Mouse (Mus musculus) macrophage (primary cell): ENCODE measurements around the gene Senp2. TPM values are rescaled to one million over a fixed set of nuclear protein-coding genes. Genes with fewer than 3 reads are reported as not detected.
"Not testable (repeated sequence)": the region's sequence is repeated elsewhere in the genome, so short reads cannot be mapped to it uniquely, and the experiment has no call there.

Experiments
- H3K27ac ChIP-seq: fragments of 350-480 bp; formaldehyde crosslinking; 2 replicates; pipeline ENCODE4 v1.9.0; 2021
- H3K36me3 ChIP-seq: fragments of 350-480 bp; formaldehyde crosslinking; 2 replicates; pipeline ENCODE4 v1.9.0; 2021; ENCODE audit errors: inconsistent target
- H3K4me3 ChIP-seq: fragments of 350-480 bp; formaldehyde crosslinking; 2 replicates; pipeline ENCODE4 v1.9.0; 2021; ENCODE audit errors: inconsistent target
- H3K79me2 ChIP-seq: fragments of 350-480 bp; formaldehyde crosslinking; 2 replicates; pipeline ENCODE4 v1.9.0; 2021; ENCODE audit errors: inconsistent target
- WGBS: methylation state at CpG from one replicate; pipeline ENCODE4 v1.1.7; 2026; ENCODE audit warnings: inconsistent platforms; ENCODE audit not compliant: missing documents; 5-methylcytosine and 5-hydroxymethylcytosine counted together
- polyA plus RNA-seq: library from polyadenylated mRNA; stranded (reverse); fragments of 250-400 nt; gene quantifications from 3 replicates; pipeline ENCODE4 v1.2.4, GENCODE M21; 2018; ENCODE audit warnings: inconsistent platforms
- total RNA-seq, 78 experiments: library from RNA; depleted of rRNA; stranded (reverse); fragments of 250-400 nt; gene quantifications; 1 replicate in 9 of 78; 2 replicates in 24 of 78; 3 replicates in 43 of 78; 4 replicates in 2 of 78; pipeline ENCODE4 v1.2.4; 2018; ENCODE audit warnings: inconsistent platforms in 56 of 78

The Senp2 gene
- 100 to 1,000 TPM in 25 of 26 experiments, 10 to 100 TPM in 1; 84.7 to 169 (median 132) TPM for total RNA-seq (2018; cell fraction: chromatin; rRNA removed)
- total RNA-seq (2018; cell fraction: cytosol; rRNA removed), result 10 to 100 TPM; 42.8 to 61.5 (median 49.0) TPM
- 100 to 1,000 TPM in 10 of 26 experiments, 10 to 100 TPM in 16; 71.7 to 124 (median 95.5) TPM for total RNA-seq (2018; cell fraction: nucleus; rRNA removed)
- polyA plus RNA-seq, result 38.2 to 51.7 TPM (median 44.3 TPM) in 3 replicates

DNA sequence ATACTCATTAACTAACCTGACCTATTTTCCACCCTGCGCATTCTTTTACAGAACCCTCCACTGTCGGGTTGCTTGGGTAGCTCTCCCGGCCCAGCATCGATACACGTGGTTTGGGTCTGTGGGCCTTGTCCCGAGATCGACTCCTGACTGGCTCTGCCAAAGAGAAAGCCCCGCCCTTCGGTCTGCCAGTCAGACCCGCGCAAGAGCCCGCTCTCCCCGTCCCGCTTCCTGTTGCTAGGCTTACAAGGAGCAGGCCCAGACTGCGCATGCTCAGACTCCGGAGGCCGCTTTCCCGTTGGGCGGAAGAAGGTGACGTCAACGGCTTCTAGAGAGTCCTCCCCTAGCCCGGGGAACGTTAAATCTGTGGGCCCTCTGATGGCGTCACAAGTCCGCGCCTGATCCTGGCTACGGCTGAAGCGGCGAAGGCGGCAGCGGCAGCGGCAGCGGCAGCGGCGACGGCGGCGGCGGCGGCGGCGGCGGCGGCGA is at the start of gene Senp2:
Gene Senp2, plus strand, starts transcription at position 386 of the 486 bp plus-strand sequence.
- Histone ChIP-seq H3K36me3 (no peaks in the 10 kb centered on the region; the same call in 1 of the 2 replicates), H3K4me3 (peak within 1 kb of the TSS; percentile 62), H3K27ac (peak within 1 kb of the TSS; percentile 34), H3K79me2 (peaks cover 44% of the 10 kb centered on the region)
- 1% methylated on average over 45 of the region's 45 CpGs for WGBS

GRCm38 (mm10) chr16:21965576-21965975 is 43.7 kb upstream of the Senp2 start:
- Histone ChIP-seq H3K79me2 (no peaks in the 10 kb centered on the region), H3K4me3 (no peak overlapping the region), H3K36me3 (no peaks in the 10 kb centered on the region), H3K27ac (no peak overlapping the region)
- 88% methylated on average over 3 of the region's 3 CpGs for WGBS

DNA sequence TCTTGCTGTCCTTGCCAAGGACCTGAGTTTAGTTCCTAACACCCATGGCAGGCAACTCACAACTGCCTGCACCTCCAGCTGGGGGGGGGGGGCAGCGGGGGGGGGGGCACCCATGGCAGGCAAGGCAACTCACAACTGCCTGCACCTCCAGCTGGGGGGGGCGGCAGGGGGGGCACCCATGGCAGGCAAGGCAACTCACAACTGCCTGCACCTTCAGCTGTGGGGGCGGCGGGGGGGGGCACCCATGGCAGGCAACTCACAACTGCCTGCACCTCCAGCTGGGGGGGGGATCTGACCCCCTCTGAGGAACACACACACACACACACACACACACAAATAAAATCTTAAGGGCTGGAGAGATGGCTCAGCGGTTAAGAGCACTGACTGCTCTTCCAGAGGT is 39.4 kb upstream of the Senp2 start:
- 92% methylated on average over 2 of the region's 5 CpGs for WGBS

GRCm38 (mm10) chr16:21970536-21970935 is 38.7 kb upstream of the Senp2 start:
- H3K27ac ChIP-seq, result no peak overlapping the region
- H3K4me3 ChIP-seq, result no peak overlapping the region
- no peaks in the 10 kb centered on the region for H3K36me3 ChIP-seq
- 92% methylated on average over 6 of the region's 6 CpGs for WGBS
- no peaks in the 10 kb centered on the region for H3K79me2 ChIP-seq

More for the DNA sequence above, 39.4 kb upstream of the Senp2 start:
- Histone ChIP-seq H3K36me3 (no peaks in the 10 kb centered on the region), H3K4me3 (no peak overlapping the region), H3K27ac (no peak overlapping the region), H3K79me2 (no peaks in the 10 kb centered on the region)

DNA sequence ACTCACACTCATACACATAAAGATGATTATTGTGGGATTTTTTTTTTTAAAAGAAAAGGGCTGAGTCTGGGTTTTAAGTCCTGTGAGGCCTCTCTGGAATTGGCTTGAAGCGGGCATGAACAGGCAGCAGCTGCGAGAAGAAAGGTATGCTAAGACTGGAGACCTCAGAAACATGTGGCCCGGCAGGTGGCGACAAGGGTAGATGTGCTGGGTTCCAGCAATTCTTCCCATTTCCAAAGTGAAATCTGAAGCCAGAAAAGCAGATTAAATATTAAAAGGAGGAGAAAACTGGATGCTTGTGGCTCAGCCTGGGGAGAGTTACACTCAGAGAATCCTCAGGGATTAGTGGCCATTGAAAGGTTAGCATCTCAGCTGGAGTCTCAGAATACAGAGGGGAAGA is 37.8 kb upstream of the Senp2 start:
- Histone ChIP-seq H3K36me3 (no peaks in the 10 kb centered on the region), H3K4me3 (no peak overlapping the region), H3K27ac (no peak overlapping the region), H3K79me2 (no peaks in the 10 kb centered on the region)
- WGBS, result 91% methylated on average over 3 of the region's 4 CpGs

- Histone ChIP-seq H3K4me3 (no peak overlapping the region), H3K27ac (no peak overlapping the region), H3K36me3 (no peaks in the 10 kb centered on the region), H3K79me2 (no peaks in the 10 kb centered on the region)
- WGBS, result 29% methylated on average over 16 of the region's 16 CpGs
Observed at GRCm38 (mm10) chr16:21976203-21976602, 33.1 kb upstream of the Senp2 start.

GRCm38 (mm10) chr16:21977347-21977746 is 31.9 kb upstream of the Senp2 start:
- Histone ChIP-seq H3K79me2 (no peaks in the 10 kb centered on the region), H3K4me3 (no peak overlapping the region), H3K36me3 (no peaks in the 10 kb centered on the region), H3K27ac (no peak overlapping the region)
- 100% methylated on average over 5 of the region's 5 CpGs for WGBS

- WGBS, result 94% methylated on average over 9 of the region's 9 CpGs
- no peaks in the 10 kb centered on the region for H3K79me2 ChIP-seq
- H3K36me3 ChIP-seq, result no peaks in the 10 kb centered on the region
- no peak overlapping the region for H3K4me3 ChIP-seq
- H3K27ac ChIP-seq, result no peak overlapping the region
Observed at GRCm38 (mm10) chr16:21983146-21983545, 26.1 kb upstream of the Senp2 start.

- 84% methylated on average over 3 of the region's 4 CpGs for WGBS
- H3K4me3 ChIP-seq, result no peak overlapping the region
Observed at GRCm38 (mm10) chr16:21983581-21983980, 25.7 kb upstream of the Senp2 start.

GRCm38 (mm10) chr16:21984091-21984490 is 25.2 kb upstream of the Senp2 start:
- Histone ChIP-seq H3K4me3 (no peak overlapping the region), H3K27ac (no peak overlapping the region), H3K36me3 (no peaks in the 10 kb centered on the region), H3K79me2 (no peaks in the 10 kb centered on the region)
- WGBS, result 95% methylated on average over 12 of the region's 12 CpGs

More at GRCm38 (mm10) chr16:21983581-21983980, 25.7 kb upstream of the Senp2 start:
- Histone ChIP-seq H3K27ac (no peak overlapping the region), H3K79me2 (no peaks in the 10 kb centered on the region), H3K36me3 (no peaks in the 10 kb centered on the region)

DNA sequence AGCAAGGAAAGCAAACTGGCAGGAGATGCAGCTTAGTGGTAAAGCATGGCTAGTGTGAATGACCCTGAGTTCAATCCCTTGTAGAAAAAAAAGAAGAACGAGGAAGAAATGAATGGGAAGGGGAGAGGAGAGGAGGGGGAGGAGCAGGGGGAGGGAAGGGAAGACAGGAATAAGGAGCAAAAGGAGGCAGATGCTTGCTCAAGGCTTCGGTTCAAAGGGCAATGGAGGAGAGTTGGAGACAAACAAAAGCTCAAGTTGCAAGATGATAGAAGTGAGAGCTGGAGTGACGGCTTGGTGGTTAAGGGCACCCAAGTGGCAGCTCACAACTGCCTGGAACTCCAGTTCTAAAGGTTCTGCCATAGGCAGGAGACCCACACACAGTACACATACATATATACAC is 23.1 kb upstream of the Senp2 start:
- H3K36me3 ChIP-seq, result no peaks in the 10 kb centered on the region
- H3K27ac ChIP-seq, result no peak overlapping the region
- H3K79me2 ChIP-seq, result no peaks in the 10 kb centered on the region
- WGBS, result 75% methylated on average over 3 of the region's 3 CpGs
- H3K4me3 ChIP-seq, result no peak overlapping the region

DNA sequence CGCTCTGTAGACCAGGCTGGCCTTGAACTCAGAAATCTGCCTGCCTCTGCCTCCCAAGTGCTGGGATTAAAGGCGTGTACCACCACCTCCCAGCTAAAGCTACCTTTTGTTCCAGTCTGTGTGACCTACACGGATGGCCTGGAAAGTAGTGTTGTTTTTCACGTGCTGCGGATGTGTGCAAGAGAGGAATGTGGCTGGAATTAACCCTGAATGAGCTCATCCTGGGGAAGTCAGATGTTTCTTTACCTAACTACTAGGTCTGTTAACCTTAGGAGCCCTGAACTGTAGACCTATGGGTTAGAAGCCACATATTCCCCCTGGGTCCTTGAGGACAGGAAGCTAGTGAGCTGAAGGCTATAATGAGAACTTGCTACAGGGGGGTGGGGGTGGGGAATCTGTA is 21.3 kb upstream of the Senp2 start:
- H3K27ac ChIP-seq, result no peak overlapping the region
- H3K4me3 ChIP-seq, result no peak overlapping the region
- H3K36me3 ChIP-seq, result no peaks in the 10 kb centered on the region
- H3K79me2 ChIP-seq, result no peaks in the 10 kb centered on the region
- 90% methylated on average over 5 of the region's 5 CpGs for WGBS

- not testable (repeated sequence) for H3K27ac ChIP-seq, H3K4me3 ChIP-seq, H3K79me2 ChIP-seq, H3K36me3 ChIP-seq
Observed at GRCm38 (mm10) chr16:21990893-21991292, 18.4 kb upstream of the Senp2 start.

GRCm38 (mm10) chr16:21991774-21992173 is 17.5 kb upstream of the Senp2 start:
- 85% methylated on average over 2 of the region's 2 CpGs for WGBS
- Histone ChIP-seq H3K79me2 (no peaks in the 10 kb centered on the region), H3K36me3 (no peaks in the 10 kb centered on the region), H3K4me3 (no peak overlapping the region), H3K27ac (no peak overlapping the region)

DNA sequence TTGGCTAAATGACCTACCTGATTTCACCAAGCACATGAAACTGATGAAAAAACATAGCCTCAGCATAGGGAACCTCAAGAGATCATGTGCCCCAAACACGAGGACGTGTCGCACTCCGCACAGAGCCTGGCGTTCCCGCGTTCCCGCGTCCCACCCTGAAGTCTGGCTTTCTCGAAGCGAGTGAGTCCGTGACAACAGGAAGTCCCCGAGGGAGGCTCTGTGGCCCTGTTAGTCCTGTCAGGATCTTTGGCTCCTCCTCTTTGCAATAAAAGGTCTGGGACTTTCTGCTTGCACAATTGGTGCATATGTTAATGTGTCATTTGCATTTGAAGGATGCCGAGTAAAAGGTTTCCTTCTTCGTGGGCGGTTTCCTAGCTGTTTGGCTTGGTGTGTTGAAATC is 14.0 kb upstream of the Senp2 start, which contains the start of gene Liph:
Gene Liph, minus strand, starts transcription at position 360 of the 400 bp plus-strand sequence.
- H3K79me2 ChIP-seq, result no peaks in the 10 kb centered on the region
- no peak within 1 kb of the TSS for H3K27ac ChIP-seq
- H3K36me3 ChIP-seq, result no peaks in the 10 kb centered on the region
- no peak within 1 kb of the TSS for H3K4me3 ChIP-seq
- WGBS, result 19% methylated on average over 16 of the region's 16 CpGs

DNA sequence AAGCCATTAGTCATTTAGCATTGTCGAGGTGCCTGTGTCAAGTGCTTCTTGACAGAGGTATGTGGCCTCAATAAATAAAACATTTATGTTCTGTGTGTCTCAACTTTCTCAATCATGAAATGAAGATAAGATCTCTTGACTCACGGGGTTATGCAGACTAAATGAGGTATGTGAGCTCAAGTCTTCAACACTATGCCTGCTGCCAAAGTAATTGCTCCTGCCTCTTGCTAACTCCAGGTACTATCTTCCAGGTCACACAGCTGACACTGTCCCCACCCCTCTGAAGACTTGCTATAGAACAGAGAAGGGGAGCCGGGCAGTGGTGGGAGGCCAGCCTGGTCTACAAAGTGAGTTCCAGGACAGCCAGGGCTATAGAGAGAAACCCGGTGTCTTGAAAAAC is 12.9 kb upstream of the Senp2 start:
- Histone ChIP-seq H3K79me2 (no peaks in the 10 kb centered on the region), H3K27ac (no peak overlapping the region), H3K36me3 (no peaks in the 10 kb centered on the region), H3K4me3 (no peak overlapping the region)
- WGBS, result 61% methylated on average over 4 of the region's 4 CpGs
